Mouse (Mus musculus) heart, embryonic 14.5 days (tissue): ENCODE measurements at regions not wholly inside any gene's neighbourhood (a gene's known extent, or its start where the extent isn't known, plus 50 kb on each side); places are given as distances from the start of the nearest gene placed in this dataset.
"Not testable (repeated sequence)": the region's sequence is repeated elsewhere in the genome, so short reads cannot be mapped to it uniquely, and the experiment has no call there.

Experiments used
- ATAC-seq: fragments of 200-750 bp; cut with Nextera tagmentation; 2 replicates; pipeline ENCODE4 v1.8.0; 2017; ENCODE audit warnings: low read depth, moderate TSS enrichment; ENCODE audit not compliant: insufficient number of reproducible peaks, insufficient read depth, low FRiP score
- H3K27ac ChIP-seq, 2 experiments: fragments of 200-500 bp in 1 of 2; fragments of 300-500 bp in 1 of 2; sonication (generic) in 1 of 2; replicated peaks in 1 of 2; 2 replicates each; pipeline ENCODE4 v1.5.1; 2012 to 2014; ENCODE audit warnings: low read depth in 2 of 2, low read length in 2 of 2, control low read depth in 1 of 2, mild to moderate bottlenecking in 1 of 2, mixed read lengths in 1 of 2; ENCODE audit not compliant: control insufficient read depth in 1 of 2, insufficient read depth in 1 of 2
- H3K27me3 ChIP-seq: fragments of 300-500 bp; sonication (generic); 2 replicates; pipeline ENCODE4 v1.6.1; 2014; ENCODE audit warnings: mild to moderate bottlenecking, low read length, control low read depth; ENCODE audit not compliant: control insufficient read depth, insufficient read depth
- H3K36me3 ChIP-seq: fragments of 300-500 bp; sonication (generic); 2 replicates; pipeline ENCODE4 v1.6.1; 2014; ENCODE audit warnings: mild to moderate bottlenecking, control low read depth, low read length, mixed read lengths; ENCODE audit not compliant: control insufficient read depth, insufficient read depth
- H3K4me1 ChIP-seq, 2 experiments: fragments of 200-500 bp in 1 of 2; fragments of 300-500 bp in 1 of 2; sonication (generic) in 1 of 2; 2 replicates each; pipeline ENCODE4 v1.6.1; 2012 to 2014; ENCODE audit warnings: low read length in 2 of 2, control low read depth in 1 of 2, mixed read lengths in 1 of 2; ENCODE audit not compliant: control insufficient read depth in 2 of 2, insufficient read depth in 2 of 2
- H3K4me2 ChIP-seq: fragments of 300-500 bp; sonication (generic); 2 replicates; pipeline ENCODE4 v1.6.1; 2014; ENCODE audit warnings: mild to moderate bottlenecking, low read length
- H3K4me3 ChIP-seq, 2 experiments: fragments of 200-500 bp in 1 of 2; fragments of 300-500 bp in 1 of 2; sonication (generic) in 1 of 2; 2 replicates each; pipeline ENCODE4 v1.5.1; 2012 to 2014; ENCODE audit warnings: low read length in 2 of 2, mild to moderate bottlenecking in 2 of 2, control low read depth in 1 of 2, low read depth in 1 of 2, moderate library complexity in 1 of 2; ENCODE audit not compliant: control insufficient read depth in 1 of 2, insufficient read depth in 1 of 2
- H3K9ac ChIP-seq: fragments of 300-500 bp; sonication (generic); 2 replicates; pipeline ENCODE4 v1.6.1; 2014; ENCODE audit warnings: mild to moderate bottlenecking, low read length
- H3K9me3 ChIP-seq: fragments of 300-500 bp; sonication (generic); 2 replicates; pipeline ENCODE4 v1.6.1; 2016; ENCODE audit warnings: low read length, control low read depth; ENCODE audit not compliant: control insufficient read depth
- WGBS: fragments of 180-500 bp; shearing (Covaris S2); extraction: QIAGEN DNeasy Blood & Tissue Kit; methylation state at CpG from one replicate; pipeline ENCODE4 v1.1.7; 2014; 5-methylcytosine and 5-hydroxymethylcytosine counted together

- ATAC-seq, H3K4me1 ChIP-seq, H3K9ac ChIP-seq, H3K9me3 ChIP-seq, H3K36me3 ChIP-seq, H3K27me3 ChIP-seq, H3K4me3 ChIP-seq, H3K27ac ChIP-seq, H3K4me2 ChIP-seq: not testable (repeated sequence)
- 88% methylated on average over 7 of the region's 7 CpGs for WGBS
These were observed 97.0 kb upstream of the Ubl3 start for GRCm38 (mm10) chr5:148649573-148649972.

GRCm38 (mm10) chr5:148649123-148649522 is 96.5 kb upstream of the Ubl3 start:
- 82% methylated on average over 9 of the region's 9 CpGs for WGBS
- no peaks in the 10 kb centered on the region for H3K36me3 ChIP-seq
- H3K4me2 ChIP-seq, result no peak overlapping the region
- no peak overlapping the region for H3K9ac ChIP-seq
- no peak for ATAC-seq
- H3K9me3 ChIP-seq, result 0 out of 2 replicates have a peak, but pooled peaks cover 5% of the 10 kb centered on the region
- no peak overlapping the region for H3K27ac ChIP-seq
- H3K4me1 ChIP-seq, result no peaks in the 10 kb centered on the region; a peak in 1 of 4 replicates
- H3K27me3 ChIP-seq, result no peaks in the 10 kb centered on the region
- no peak overlapping the region for H3K4me3 ChIP-seq

GRCm38 (mm10) chr5:148647644-148648043 is 95.1 kb upstream of the Ubl3 start:
- H3K9ac ChIP-seq, result no peak overlapping the region
- no peak overlapping the region for H3K4me3 ChIP-seq
- H3K9me3 ChIP-seq, result 0 out of 2 replicates have a peak, but pooled peaks cover 5% of the 10 kb centered on the region
- 57% methylated on average over 2 of the region's 2 CpGs for WGBS
- no peaks in the 10 kb centered on the region for H3K36me3 ChIP-seq
- no peak overlapping the region for H3K4me2 ChIP-seq
- no peak for ATAC-seq
- H3K4me1 ChIP-seq, result no peaks in the 10 kb centered on the region; a peak in 1 of 4 replicates
- no peaks in the 10 kb centered on the region for H3K27me3 ChIP-seq
- H3K27ac ChIP-seq, result no peak overlapping the region

GRCm38 (mm10) chr5:148645772-148646171 is 93.2 kb upstream of the Ubl3 start:
- 63% methylated on average over 4 of the region's 4 CpGs for WGBS

GRCm38 (mm10) chr5:148645191-148645681 is 92.6 kb upstream of the Ubl3 start:
- Histone ChIP-seq H3K27me3 (no peaks in the 10 kb centered on the region), H3K36me3 (no peaks in the 10 kb centered on the region), H3K4me2 (no peak overlapping the region), H3K4me1 (peaks cover 3 to 4% of the 10 kb centered on the region in 2 experiments; a peak in 1 of 4 replicates), H3K27ac (no peak overlapping the region), H3K9me3 (0 out of 2 replicates have a peak, but pooled peaks cover 5% of the 10 kb centered on the region), H3K9ac (no peak overlapping the region), H3K4me3 (no peak overlapping the region)
- WGBS, result 80% methylated on average over 10 of the region's 10 CpGs
- no peak for ATAC-seq

More at GRCm38 (mm10) chr5:148645772-148646171, 93.2 kb upstream of the Ubl3 start:
- Histone ChIP-seq H3K27ac (no peak overlapping the region), H3K4me2 (no peak overlapping the region), H3K9me3 (0 out of 2 replicates have a peak, but pooled peaks cover 5% of the 10 kb centered on the region), H3K4me3 (no peak overlapping the region), H3K9ac (no peak overlapping the region), H3K36me3 (no peaks in the 10 kb centered on the region), H3K4me1 (peaks cover 3 to 4% of the 10 kb centered on the region in 2 experiments; a peak in 1 of 4 replicates), H3K27me3 (no peaks in the 10 kb centered on the region)
- ATAC-seq, result no peak

- H3K9ac ChIP-seq, result no peak overlapping the region
- no peaks in the 10 kb centered on the region for H3K36me3 ChIP-seq
- no peak for ATAC-seq
- H3K4me3 ChIP-seq, result no peak overlapping the region
- no peak overlapping the region for H3K4me2 ChIP-seq
- 0 out of 2 replicates have a peak, but pooled peaks cover 5% of the 10 kb centered on the region for H3K9me3 ChIP-seq
- 93% methylated on average over 7 of the region's 7 CpGs for WGBS
- no peak overlapping the region for H3K27ac ChIP-seq
- peaks cover 3 to 4% of the 10 kb centered on the region in 2 experiments; a peak in 1 of 4 replicates for H3K4me1 ChIP-seq
- H3K27me3 ChIP-seq, result no peaks in the 10 kb centered on the region
These were observed 91.8 kb upstream of the Ubl3 start for GRCm38 (mm10) chr5:148644345-148644744.

GRCm38 (mm10) chr5:148641652-148642395 is 89.2 kb upstream of the Ubl3 start:
- no peak overlapping the region for H3K4me3 ChIP-seq
- H3K4me2 ChIP-seq, result peak overlapping the region; percentile 42
- no peaks in the 10 kb centered on the region for H3K36me3 ChIP-seq
- no peak overlapping the region for H3K27ac ChIP-seq
- 30% methylated on average over 15 of the region's 15 CpGs for WGBS
- no peak overlapping the region for H3K9ac ChIP-seq
- ATAC-seq, result no peak
- H3K9me3 ChIP-seq, result 0 out of 2 replicates have a peak, but pooled peaks cover 5% of the 10 kb centered on the region
- H3K27me3 ChIP-seq, result no peaks in the 10 kb centered on the region
- peaks cover 3 to 4% of the 10 kb centered on the region in 2 experiments; a peak in 1 of 4 replicates for H3K4me1 ChIP-seq
